Mouse (Mus musculus): Measurements from ENCODE around the gene Miga1. TPM values are rescaled to one million over a fixed set of nuclear protein-coding genes. Genes with fewer than 3 reads are reported as not detected.

The Miga1 gene
- polyA plus RNA-seq, 2 experiments = 3.0 to 3.4 TPM

- H3K27ac ChIP-seq = peak within 1 kb of the TSS; percentile 72
- 6% methylated on average over 39 of the region's 44 CpGs for WGBS (ENCODE audit: insufficient replicate concordance)
- peak; percentile 76 to 79 (median 78) for DNase-seq (ENCODE audit: low read depth in 3 of 3, low spot score in 3 of 3)
These were observed 5.8 kb upstream of the Miga1 start, which contains the start of gene Usp33 for GRCm38 (mm10) chr3:152345732-152346632. TSS of gene Usp33 (plus strand) at chr3:152346478.

DNA sequence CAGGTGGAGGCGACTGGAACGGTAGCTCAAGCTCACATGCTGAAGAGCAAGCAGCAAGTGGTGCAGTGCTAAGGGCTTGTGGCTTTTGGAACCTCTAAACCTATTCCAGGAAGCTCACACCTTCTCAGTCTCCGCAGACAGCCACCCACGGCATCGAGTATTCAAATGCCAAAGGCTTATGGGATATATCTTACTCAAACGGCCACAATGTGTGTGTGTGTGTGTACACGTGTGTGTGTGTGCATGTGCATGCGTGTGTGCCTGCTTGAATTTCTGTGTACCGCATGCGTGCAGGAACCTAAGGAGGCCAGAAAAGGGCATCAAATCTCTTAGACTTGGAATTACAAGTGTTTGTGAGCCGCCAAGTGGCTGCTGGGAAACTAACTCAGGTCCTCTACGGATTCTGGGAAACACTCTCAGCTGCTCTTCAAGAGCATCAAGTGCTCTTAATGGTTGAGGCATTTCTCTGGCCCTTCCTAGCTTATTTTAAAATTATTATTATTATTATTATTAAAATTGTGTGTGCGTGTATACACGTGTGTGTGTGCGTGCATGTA is 2.8 kb upstream of the Miga1 start:
- no peaks in the 10 kb centered on the region for H3K9me3 ChIP-seq (ENCODE audit: control insufficient read depth, low read length)
- peaks cover 7 to 17% of the 10 kb centered on the region in 2 experiments for H3K4me1 ChIP-seq (replicated peaks; ENCODE audit: control insufficient read depth in 2 of 2, insufficient read depth in 2 of 2, low read length in 1 of 2)
- no peak overlapping the region for H3K4me3 ChIP-seq (ENCODE audit: insufficient read depth in 1 of 2, low read depth in 2 of 2, low read length in 2 of 2)
- ATAC-seq (ENCODE audit: insufficient read depth) (no peak), DNase-seq (ENCODE audit: low read depth in 3 of 3, low spot score in 3 of 3) (no peak)
- H3K27ac ChIP-seq = no peak overlapping the region
- TF ChIP-seq EP300 (IDR thresholded peaks at IDR 0.05; ENCODE audit: low read depth) (no peak), CTCF (IDR thresholded peaks at IDR 0.05; ENCODE audit: low read depth) (no peak)
- 77% methylated on average over 15 of the region's 15 CpGs for WGBS (ENCODE audit: insufficient replicate concordance)
- H3K4me2 ChIP-seq (ENCODE audit: low read depth) = no peak overlapping the region
- H3K27me3 ChIP-seq (ENCODE audit: control insufficient read depth, insufficient read depth, low read length) = no peaks in the 10 kb centered on the region
- H3K36me3 ChIP-seq (replicated peaks; ENCODE audit: control insufficient read depth, insufficient read depth, low read depth) = no peaks in the 10 kb centered on the region
- no peak overlapping the region for H3K9ac ChIP-seq (replicated peaks)

More at GRCm38 (mm10) chr3:152345732-152346632, 5.8 kb upstream of the Miga1 start, which contains the start of gene Usp33:
- Histone ChIP-seq H3K9me3 (ENCODE audit: control insufficient read depth, low read length) (no peaks in the 10 kb centered on the region), H3K4me3 (ENCODE audit: insufficient read depth in 1 of 2, low read depth in 2 of 2, low read length in 2 of 2) (peak within 1 kb of the TSS; percentile 75 to 91), H3K27me3 (ENCODE audit: control insufficient read depth, insufficient read depth, low read length) (no peaks in the 10 kb centered on the region), H3K9ac (replicated peaks) (peak within 1 kb of the TSS; percentile 85), H3K36me3 (replicated peaks; ENCODE audit: control insufficient read depth, insufficient read depth, low read depth) (no peaks in the 10 kb centered on the region), H3K4me1 (replicated peaks; ENCODE audit: control insufficient read depth in 2 of 2, insufficient read depth in 2 of 2, low read length in 1 of 2) (peaks cover 12 to 22% of the 10 kb centered on the region in 2 experiments), H3K4me2 (ENCODE audit: low read depth) (peak within 1 kb of the TSS; percentile 76)
- ATAC-seq (ENCODE audit: insufficient read depth) = peak; percentile 94
- TF ChIP-seq CTCF (IDR thresholded peaks at IDR 0.05; ENCODE audit: low read depth) = no peak; the same call in 1 of the 2 replicates
- no peak for TF ChIP-seq EP300 (IDR thresholded peaks at IDR 0.05; ENCODE audit: low read depth)

GRCm38 (mm10) chr3:152336085-152336484 is 4.1 kb downstream of the Miga1 start:
- Histone ChIP-seq H3K9me3 (ENCODE audit: control insufficient read depth, low read length) (no peaks in the 10 kb centered on the region), H3K4me2 (ENCODE audit: low read depth) (no peak overlapping the region), H3K9ac (replicated peaks) (no peak overlapping the region), H3K36me3 (replicated peaks; ENCODE audit: control insufficient read depth, insufficient read depth, low read depth) (0 out of 2 replicates have a peak, but pooled peaks cover 5% of the 10 kb centered on the region), H3K27me3 (ENCODE audit: control insufficient read depth, insufficient read depth, low read length) (no peaks in the 10 kb centered on the region), H3K4me1 (replicated peaks; ENCODE audit: control insufficient read depth in 2 of 2, insufficient read depth in 2 of 2, low read length in 1 of 2) (peaks cover 0 to 5% of the 10 kb centered on the region in 2 experiments; a peak in 3 of 4 replicates), H3K4me3 (ENCODE audit: insufficient read depth in 1 of 2, low read depth in 2 of 2, low read length in 2 of 2) (no peak overlapping the region), H3K27ac (no peak overlapping the region)
- ATAC-seq (ENCODE audit: insufficient read depth) (no peak), DNase-seq (ENCODE audit: low read depth in 3 of 3, low spot score in 3 of 3) (no peak)
- WGBS (ENCODE audit: insufficient replicate concordance) = 69% methylated on average over 8 of the region's 8 CpGs
- TF ChIP-seq EP300 (IDR thresholded peaks at IDR 0.05; ENCODE audit: low read depth) (no peak), CTCF (IDR thresholded peaks at IDR 0.05; ENCODE audit: low read depth) (no peak)

DNA sequence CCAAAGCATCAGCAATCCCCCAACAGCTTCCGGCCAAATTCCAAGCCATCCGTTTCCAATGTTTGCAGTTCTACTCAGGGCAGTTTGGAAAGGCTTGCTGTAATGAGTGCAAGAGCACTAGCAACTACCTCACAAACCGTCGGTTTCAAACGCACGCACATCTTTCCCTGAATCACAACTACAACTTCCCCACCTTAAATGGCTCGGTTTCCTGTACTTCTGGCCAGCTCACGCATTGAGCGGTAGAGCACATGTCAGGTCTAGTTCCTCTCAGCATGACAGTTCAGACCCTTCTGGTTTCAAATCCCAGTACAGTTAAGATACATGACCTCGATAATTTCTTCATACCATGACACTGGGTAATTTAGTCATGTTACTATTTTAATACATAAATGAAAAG is 6.6 kb downstream of the Miga1 start:
- Histone ChIP-seq H3K9me3 (ENCODE audit: control insufficient read depth, low read length) (no peaks in the 10 kb centered on the region), H3K4me3 (ENCODE audit: insufficient read depth in 1 of 2, low read depth in 2 of 2, low read length in 2 of 2) (no peak overlapping the region), H3K4me2 (ENCODE audit: low read depth) (no peak overlapping the region), H3K36me3 (replicated peaks; ENCODE audit: control insufficient read depth, insufficient read depth, low read depth) (0 out of 2 replicates have a peak, but pooled peaks cover 5% of the 10 kb centered on the region), H3K9ac (replicated peaks) (no peak overlapping the region), H3K27me3 (ENCODE audit: control insufficient read depth, insufficient read depth, low read length) (no peaks in the 10 kb centered on the region), H3K27ac (no peak overlapping the region), H3K4me1 (replicated peaks; ENCODE audit: control insufficient read depth in 2 of 2, insufficient read depth in 2 of 2, low read length in 1 of 2) (no peaks in the 10 kb centered on the region)
- no peak for TF ChIP-seq CTCF (IDR thresholded peaks at IDR 0.05; ENCODE audit: low read depth)
- no peak for TF ChIP-seq EP300 (IDR thresholded peaks at IDR 0.05; ENCODE audit: low read depth)
- WGBS (ENCODE audit: insufficient replicate concordance) = 67% methylated on average over 10 of the region's 10 CpGs
- DNase-seq (ENCODE audit: low read depth in 3 of 3, low spot score in 3 of 3) (no peak), ATAC-seq (ENCODE audit: insufficient read depth) (0 out of 2 replicates have a peak, but pooled peaks have one; percentile 15)

Data from liver, embryonic 14.5 days (tissue).